Mouse (Mus musculus) spleen, embryonic (tissue): Measurements from ENCODE around the gene Prox2.

ENCODE experiments used
- CTCF ChIA-PET: fragments of 350-600 bp; sonication (Branson Sonifier 250); formaldehyde crosslinking; loops from one replicate; lab custom pipeline; 2022; lab: Charles Lee

The Prox2 gene

DNA sequence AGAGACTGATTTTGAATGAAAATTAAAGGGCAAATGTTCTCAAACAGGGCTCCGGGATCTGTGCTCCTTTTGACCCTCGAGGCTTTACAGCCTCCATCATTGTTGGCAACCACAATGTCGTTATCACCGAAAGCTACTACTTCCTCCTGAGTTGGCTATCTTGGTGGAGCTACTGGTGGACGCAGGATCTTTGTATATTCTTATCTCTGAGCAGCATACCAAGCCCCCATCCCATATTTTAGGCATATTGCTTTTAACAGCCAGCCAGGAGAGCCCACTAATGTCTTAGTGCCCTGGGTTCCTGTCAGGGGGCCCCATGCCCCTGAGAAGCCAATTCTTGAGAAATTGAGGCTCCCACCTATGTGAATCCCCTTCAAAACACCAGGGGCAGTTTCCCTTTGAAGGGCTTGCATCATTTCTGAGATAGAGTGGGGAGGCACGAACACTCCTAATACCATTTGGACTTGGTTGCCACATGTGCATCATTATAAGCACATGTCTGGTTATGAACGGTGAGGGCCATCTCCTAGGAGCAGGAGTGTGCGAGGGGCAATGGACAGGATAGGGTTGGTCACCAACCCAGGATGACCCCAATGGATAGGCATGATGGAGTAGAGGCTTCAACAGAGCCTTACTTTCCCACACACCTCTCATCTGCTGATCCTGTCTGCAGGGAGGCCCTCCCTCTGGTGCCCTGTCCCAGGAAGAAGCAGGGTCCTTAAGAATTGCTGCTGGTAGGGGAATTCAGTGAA, 23.7 kb upstream of the Prox2 start:
- CTCF ChIA-PET: no interaction called here

DNA sequence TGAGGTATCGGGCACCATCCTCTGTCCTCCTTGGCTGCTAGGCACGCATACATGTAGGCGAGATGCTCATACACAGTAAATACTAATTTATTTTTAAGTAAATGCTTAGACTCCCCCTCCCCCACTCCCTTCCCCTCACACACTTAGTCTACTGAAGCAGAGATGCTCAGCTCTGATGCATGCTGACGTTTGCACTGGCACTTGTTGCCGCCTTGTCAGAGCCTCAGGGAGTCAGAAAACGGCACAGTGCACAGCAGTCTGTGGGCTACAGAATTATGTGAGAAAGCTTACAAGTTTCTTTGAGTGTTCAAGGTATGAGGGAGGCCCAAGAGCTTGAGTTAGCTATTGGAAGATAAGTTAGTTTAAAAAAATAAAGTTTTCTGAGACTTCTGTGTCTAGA, 20.8 kb upstream of the Prox2 start:
- CTCF ChIA-PET: interaction anchor here (0.6 kb wide), 1 partner anchor 31 kb away, joined by 6 read pairs; no protein-coding TSS in a partner anchor

DNA sequence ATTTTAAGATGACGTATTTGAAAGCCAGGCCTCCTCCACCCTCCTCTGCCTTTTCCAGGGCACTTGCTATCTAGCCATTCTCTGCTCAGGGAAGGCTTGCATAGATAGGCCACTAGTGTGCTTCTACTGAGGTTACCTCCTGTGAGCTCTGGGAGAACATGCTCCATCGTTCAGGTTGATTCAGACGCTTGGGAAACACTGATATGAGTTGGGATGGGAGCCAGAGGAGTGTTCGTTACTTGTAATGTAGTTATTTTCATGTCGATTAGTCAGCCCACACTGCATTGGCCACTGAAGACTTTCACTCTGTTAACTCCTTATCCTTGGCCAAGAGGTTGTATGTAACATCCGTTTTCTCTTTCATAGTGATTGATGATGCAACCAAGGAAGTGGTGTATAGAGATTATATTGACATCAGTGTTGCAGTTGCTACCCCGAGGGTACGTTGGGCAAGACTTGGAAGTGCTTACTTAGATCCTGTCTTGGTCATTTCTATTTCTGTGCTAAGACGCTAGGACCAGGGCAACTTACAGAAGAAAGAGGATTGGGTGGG, 18.9 kb upstream of the Prox2 start:
- CTCF ChIA-PET: no interaction called here

DNA sequence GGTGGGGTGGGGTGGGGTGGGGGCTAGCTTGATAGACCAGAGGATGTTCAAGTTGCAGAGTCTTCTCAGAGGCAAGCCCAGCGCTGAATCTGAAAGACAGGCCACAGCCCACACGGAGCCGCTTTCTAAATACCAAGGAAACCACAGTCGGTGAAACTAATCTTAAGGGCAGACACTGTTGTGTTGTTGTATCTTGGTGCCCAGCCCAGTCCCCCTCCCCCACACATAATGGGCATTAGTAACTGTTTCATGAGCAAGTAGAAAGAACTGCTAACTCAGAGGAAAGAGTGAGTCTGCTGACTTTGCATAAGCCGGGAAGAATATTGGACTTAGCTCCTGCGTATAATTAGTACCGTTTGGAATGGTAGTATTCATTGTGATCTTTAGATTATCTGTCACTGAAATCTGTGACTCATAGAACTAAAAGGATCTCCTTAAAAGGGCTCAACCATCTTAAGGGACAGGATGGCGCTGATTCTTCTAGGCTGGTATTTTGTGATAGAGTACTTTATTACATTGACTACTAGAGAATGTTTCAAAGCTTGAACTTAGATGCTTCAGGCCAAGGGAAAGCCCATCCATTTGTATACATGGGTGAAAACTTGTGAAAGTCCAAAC, 16.5 kb upstream of the Prox2 start:
- CTCF ChIA-PET: no interaction called here

DNA sequence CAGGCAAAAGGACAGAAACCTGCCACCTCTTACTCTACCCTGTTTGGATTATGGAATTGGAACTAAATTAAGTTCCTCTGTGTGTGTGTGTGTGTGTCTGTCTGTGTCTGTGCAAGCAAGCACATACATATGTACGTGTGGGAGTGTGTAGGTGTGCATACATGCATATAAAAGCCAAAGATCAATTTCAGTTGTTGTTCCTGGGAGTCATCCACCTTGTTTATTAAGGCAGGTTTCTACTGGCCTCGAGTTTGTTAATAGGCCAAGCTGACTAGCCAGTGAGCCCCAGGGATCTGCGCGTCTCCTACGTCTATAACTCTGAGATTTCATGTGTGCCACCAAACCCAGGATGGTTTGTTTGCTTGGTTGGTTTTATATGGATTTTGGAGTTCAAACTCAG, 14.2 kb upstream of the Prox2 start:
- CTCF ChIA-PET: no interaction called here

DNA sequence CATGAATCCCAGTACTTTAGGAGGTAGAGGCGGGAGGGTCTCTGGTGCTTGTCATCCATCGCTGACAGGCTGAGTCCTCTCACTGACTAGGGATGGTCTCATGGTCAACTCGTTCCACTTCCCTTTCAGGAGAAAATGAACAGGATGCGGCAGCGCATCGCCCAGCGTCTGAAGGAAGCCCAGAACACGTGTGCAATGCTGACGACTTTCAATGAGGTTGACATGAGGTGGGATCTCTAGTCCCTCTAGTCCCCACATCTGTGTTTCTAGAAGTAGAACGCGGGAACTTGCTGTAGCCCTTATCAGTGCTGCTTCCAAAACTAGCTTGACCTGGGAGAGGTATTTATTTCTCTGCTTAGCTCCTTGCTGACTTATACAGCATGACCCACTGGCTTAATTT, 13.1 kb upstream of the Prox2 start:
- CTCF ChIA-PET: interaction anchor here (0.5 kb wide), 1 partner anchor 621 kb away, joined by 4 read pairs; no protein-coding TSS in a partner anchor

DNA sequence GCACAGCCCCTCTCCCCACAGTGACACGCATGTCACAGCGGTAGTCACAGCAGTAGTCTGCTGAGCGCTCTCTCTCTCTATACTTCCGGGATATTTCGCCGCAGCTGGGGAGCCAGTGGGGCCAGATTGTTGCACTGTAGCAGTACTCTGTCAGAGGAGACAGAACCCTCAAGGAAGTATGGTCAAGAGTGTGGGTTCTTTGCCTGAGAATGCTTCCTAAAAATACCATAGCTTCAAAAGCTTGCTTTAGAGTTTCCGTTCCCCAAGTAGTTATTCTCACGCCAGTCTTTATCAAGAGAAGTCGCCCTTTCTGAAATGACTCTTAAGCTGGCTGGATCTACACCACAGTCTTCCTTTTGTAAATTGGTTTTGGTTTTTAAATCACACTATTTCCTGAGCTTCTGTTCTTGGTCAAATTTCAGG, 12.6 kb upstream of the Prox2 start:
- CTCF ChIA-PET: interaction anchor here (0.5 kb wide), 2 partner anchors 622 to 931 kb away, joined by 4 read pairs; no protein-coding TSS in a partner anchor

DNA sequence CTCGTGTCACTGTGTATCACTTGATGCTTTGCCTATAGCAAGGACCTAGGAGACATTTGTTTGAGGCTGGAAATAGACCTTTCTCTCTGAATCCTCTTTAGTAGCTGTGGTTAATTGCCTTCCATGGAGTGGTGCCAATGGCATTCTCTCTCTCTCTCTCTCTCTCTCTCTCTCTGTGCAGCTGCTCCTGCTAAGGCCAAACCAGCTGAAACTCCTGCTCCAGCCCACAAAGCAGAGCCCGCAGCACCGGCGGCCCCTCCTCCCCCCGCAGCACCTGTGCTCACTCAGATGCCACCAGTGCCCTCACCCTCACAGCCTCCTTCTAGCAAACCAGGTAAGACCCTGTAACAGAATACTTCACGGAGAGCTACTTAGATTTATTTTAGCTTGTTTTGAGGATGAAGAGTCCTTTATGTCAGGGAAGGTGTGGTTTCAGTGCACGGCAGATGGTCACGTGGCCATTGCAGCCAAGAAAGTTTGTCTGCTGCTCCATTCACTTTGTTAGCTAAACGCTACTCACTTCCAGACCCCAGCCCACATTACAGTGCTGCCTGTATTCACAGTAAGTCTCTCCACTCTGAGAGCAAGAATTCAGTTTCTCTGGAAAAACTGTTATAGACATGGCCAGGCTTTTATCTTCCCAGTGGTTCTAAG, 11.4 kb upstream of the Prox2 start:
- CTCF ChIA-PET: no interaction called here

DNA sequence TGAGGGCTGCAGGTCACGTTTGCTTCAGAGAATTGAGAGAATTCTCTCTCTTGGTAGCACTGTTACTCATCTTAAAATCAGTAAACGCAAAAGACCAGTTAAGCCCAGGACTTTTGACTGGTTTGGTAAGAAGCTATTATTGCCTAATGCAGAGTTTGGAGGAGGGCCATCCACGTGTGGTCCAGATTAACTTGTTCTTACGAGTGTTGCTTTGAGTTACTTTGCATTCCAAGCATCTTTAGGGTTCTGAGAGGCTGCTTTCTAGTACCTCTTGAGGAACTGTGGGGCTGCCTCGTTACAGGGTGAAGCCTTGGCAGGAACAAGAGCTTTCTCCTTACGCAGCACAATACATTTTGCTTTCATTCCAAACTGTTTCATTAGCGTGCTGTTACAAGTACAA, 5.1 kb upstream of the Prox2 start:
- CTCF ChIA-PET: no interaction called here

DNA sequence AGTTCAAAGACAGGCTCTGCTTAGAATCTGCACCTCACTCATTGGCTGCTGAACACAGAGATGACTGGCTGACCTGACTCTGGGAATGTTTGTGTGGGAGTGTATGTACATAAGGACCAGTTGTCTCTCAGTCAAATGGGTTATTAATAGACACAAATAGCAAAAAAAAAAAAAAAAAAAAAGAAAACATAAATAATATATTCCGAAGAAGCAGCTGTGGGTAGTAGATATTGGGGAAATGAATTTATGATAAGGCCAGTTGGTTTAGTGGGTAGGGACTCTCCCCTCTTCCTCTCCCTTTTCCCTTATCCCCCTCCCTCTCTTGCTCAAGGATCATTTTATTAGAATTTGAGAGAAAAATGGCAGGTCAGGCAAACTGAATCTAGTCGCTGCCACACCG, 3.4 kb upstream of the Prox2 start:
- CTCF ChIA-PET: interaction anchor here (0.6 kb wide), 1 partner anchor 176 kb away, joined by 6 read pairs; no protein-coding TSS in a partner anchor

DNA sequence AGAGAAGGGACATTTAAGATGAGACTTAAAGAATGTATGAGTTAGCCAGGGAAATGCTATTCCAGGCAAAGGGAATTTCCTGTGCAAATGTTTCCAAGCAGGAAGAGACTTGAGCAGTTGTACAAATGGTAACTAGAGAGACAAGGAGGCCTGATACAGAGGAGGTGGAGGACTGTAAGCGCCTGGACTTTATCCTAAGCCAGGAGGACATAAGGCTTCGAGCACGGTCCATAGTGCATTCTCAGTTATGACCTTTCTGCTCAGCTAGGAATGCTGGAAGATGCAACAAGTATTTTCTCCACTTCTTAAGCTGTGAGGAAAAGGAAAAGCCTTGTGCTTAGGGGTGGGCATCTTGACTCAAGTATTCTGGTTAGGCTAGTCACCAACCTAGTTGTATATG, 2.8 kb upstream of the Prox2 start:
- CTCF ChIA-PET: no interaction called here

DNA sequence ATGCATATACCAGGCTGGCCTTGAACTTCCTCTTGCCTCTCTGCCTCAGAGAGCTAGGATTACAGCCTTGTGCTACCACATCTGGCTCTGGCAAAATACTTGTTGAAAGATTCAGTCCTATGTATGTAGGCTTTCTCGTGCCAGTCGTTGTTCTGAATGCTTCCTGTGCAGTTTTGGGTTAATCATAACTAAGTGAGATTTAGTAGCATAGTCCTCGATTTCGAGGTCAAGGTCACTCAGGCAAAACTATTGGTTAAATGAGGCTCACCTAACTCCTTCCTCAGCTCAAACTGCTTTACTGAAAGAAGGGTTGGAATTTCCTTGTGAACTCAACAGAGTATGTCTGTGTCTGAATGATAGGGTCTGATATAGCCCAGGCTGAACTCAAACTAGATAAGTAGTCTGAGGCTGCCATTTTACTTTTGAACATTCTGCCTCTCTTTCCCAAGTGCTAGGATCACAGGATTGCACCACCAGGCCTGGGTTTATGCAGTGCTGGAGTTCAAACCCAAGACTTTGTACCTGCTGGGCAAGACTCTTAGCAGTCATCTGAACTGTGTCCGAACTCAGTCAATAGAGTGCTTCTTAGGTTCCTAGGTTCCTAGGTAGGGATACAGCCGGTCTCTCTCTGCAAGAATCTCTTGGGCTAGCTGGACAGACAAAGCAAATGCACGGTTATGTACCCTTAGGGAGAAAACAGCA, 2.1 kb upstream of the Prox2 start:
- CTCF ChIA-PET: interaction anchor here (0.5 kb wide), 1 partner anchor 142 kb away, joined by 3 read pairs; the partner anchor contains the start of genes Arel1 and Fcf1

DNA sequence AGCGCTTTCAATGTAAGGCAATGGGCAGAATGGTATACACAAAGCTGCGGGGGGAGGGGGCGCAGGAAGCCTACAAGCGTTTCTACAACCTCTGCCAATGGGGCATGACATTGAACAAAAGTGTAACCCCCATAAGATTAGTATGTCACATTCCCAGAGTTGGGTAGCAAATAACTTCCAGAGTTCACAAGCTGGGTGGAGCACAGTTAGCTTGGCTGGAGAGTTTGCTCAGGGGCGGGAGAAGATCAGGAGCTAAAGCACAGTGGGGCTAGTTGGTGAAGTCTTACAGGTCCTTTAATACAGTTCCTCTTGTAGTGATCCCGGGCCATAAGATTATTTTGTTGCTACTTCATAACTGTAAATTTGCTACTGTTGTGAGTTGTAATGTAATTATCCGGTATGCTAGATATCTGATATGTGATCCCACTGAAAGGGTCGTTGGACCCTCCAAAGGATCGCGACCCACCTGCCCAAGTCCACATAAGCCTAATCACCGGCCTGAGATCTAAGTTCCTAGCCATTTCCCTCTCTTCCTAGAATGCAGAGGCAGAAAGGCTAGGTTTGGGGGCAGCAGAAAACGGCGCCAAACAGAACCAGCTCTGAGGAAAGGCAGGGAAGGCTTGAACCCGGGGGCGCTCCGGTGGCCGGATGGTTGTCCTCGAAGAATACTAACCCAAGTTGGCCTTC, 405 bp downstream of the Prox2 start:
- CTCF ChIA-PET: no interaction called here

DNA sequence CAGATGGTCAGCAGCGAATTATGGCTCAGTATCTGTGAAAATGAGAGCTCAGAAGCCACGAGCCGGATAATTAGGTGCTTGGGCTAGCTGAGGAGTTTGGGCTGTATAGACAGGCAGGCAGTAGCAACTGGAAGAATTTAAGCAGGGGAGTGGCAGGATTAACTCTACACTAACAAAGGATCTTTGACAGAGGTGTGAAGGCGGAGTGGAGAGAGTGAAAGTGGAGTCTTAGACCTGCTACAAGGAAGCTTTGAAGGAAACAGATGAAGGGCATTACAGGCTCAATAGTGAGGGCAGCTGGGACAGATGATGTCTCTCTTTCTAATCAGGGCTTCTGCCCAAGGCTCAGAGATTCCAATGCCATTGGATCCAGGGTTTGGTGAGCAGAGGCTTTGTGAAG, 1.1 kb downstream of the Prox2 start:
- CTCF ChIA-PET: no interaction called here

DNA sequence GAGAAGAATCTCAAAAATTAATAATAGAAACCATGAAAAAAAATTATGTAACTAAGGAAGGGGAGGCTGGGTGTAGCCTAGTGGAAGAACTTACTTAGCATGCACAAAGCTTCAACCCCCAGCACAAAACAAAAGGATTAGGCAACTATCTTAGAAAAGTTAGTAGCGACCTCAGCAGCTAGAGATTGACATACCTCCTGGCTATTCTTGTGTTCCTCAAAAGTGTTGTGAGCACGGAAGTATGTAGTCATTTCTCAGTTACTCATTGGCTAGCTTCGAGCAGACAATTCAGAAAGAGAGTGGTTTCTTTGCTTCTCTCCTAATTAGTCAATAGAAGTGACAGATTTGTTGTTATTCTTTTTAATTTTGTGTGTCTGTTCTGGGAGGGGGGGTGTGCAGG, 1.9 kb downstream of the Prox2 start:
- CTCF ChIA-PET: no interaction called here

DNA sequence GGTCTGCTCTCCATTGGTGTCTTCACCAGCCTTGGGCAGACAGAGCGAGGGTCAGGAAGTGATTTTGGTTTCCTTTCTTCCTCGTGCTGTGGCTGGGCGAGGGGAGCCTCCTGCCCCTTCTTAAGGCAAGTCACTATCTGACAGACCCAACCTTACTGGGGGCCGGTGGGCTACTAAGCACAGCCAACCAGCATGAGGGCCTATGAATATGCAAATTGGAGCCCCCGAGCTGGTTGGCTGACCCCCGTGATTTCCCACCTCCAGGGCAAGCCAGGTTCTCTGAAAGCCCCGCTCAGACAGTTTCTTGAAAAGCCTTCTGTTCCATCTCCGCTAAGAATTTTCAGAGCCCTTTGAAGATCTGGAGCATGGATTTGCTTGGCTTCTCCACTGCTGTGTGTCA, 4.3 kb downstream of the Prox2 start:
- CTCF ChIA-PET: interaction anchor here (0.5 kb wide), 1 partner anchor 9 kb away, joined by 3 read pairs; no protein-coding TSS in a partner anchor

DNA sequence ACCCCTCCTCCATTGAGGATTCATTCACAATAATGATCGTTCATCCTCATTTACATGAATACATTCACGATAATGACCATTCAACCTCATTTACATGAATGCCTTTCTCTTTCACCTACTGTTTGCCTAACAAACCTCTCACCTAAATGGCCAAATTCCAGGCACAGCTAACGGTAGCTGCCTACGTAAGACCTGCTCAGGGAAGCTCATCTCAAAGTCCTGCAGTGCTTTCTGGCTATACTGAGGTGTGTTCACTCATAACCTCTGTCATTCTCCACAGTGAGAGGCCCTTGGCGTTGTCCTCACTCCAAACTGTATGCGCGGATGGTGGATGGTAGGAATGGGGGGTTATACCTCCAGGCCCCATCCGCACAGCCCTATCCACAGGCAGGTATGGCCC, 5.8 kb downstream of the Prox2 start:
- CTCF ChIA-PET: no interaction called here

DNA sequence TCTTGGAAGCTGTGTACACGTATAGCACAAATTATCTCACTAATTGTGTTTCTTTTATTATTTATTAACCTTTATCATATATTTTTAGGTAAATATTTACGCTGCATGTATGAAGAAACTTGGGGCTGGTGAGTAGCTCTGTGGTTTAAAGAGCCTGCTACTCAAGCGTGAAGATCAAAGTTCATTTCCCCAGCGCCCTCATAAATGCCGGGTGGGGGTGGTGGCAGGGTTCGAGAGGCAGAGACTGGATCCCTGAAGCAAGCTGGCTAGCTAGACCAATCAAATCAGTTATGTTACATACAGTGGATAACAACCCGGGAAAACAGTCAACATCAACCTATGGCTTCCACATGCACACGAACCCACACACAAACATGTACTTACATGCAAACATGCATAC, 7.5 kb downstream of the Prox2 start:
- CTCF ChIA-PET: no interaction called here

DNA sequence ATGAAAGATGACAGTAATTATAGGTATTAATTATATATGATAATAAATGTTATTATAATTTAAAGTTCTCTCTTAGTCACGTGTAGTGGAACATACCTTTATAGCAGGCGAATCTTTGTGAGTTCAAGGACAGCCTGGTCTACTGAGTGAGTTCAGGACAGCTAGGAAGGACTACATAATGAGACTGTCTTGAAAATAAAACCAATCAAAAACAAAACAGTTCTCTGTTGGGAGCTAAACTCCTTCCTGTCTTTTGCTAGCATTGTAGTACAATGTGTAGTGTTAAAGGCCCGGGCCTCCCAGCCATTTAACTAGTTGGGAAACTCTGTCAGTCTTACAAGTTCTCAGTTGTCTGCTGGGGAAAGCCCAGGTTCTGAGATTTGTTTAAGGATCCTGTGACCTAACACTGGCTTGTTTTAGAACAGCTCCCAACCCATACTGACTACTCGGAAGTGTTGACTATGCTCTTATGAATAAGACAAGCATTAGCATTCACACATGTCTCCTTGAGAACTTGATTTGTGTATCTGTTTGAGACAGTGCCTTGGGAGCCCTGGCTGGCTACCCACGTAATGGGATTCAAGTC, 8.9 kb downstream of the Prox2 start:
- CTCF ChIA-PET: no interaction called here

DNA sequence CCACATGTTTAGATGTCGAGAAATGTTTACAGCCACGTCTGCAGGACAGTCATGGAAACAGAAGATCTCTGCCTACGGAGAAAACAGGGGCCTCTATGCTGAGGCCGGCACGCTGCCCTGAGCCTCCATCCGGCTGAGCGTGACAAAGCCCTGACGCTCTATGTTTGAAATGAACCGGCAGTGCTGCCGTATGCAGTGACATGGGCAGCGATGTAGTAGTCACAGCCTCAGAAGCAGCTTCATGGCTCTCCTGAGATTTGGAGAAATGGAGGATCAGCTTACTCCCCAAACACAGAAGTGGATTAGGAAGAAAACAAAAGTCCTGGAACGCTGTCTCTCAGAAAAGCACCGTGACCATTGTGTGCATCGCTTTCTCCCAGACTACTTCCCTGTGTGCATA, 9.6 kb downstream of the Prox2 start:
- CTCF ChIA-PET: no interaction called here

DNA sequence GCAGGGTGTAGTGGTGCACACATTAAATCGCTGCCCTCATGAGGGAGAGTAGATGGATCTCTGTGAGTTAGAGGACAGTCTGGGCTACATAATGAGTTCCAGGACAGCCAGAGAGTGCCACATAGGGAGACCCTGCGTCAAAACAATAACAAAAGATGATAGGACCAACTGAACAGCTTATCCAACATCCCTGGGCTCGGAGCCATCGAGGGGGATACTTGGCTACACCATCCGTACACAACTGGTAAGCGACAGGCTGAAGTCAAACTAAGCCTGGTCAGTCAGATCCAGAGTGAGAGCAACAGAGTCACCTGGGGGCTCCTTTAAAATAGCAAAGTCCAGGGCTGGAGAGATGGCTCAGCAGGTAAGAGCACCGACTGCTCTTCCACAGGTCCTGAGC, 14.7 kb downstream of the Prox2 start:
- CTCF ChIA-PET: no interaction called here
